Mouse (Mus musculus): ENCODE measurements around the gene Fam196b.

DNA sequence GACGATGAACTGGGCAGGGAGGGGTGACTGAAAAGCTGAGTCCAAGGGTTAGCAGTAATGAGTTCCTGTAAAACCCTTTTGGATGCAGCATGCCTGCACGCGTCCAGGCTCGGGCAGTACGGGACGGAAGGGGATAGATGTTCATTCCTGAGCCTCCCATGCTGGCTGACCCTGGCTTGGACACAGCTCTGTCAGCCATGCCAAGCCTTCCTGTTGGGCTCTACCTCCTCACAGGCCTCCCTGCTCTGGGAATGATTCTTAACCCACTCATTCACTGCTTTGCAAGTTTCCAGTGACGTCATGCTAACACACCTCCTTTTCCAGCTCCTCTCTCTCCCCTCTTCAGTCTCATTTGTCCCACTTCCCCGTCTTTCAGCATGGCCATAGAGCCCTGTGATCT lies 9.0 kb downstream of the Fam196b start:
- TF ChIP-seq TAL1 (IDR thresholded peaks at IDR 0.05; ENCODE audit: low read length) (no peak), GATA1 (IDR thresholded peaks at IDR 0.05; ENCODE audit: low read length) (no peak)
